Mouse (Mus musculus) midbrain, embryonic 13.5 days (tissue): ENCODE results near the gene Ntsr1. TPM values are rescaled to one million over a fixed set of nuclear protein-coding genes. Genes with fewer than 3 reads are reported as not detected.

ENCODE experiments used
- ATAC-seq: fragments of 200-750 bp; cut with Nextera tagmentation; 2 replicates; pipeline ENCODE4 v1.8.0; 2017; ENCODE audit warnings: mild to moderate bottlenecking, moderate TSS enrichment, moderate library complexity
- H3K27ac ChIP-seq: fragments of 300-500 bp; sonication (generic); 2 replicates; pipeline ENCODE4 v1.5.1; 2015; ENCODE audit warnings: inconsistent platforms, mild to moderate bottlenecking, moderate library complexity
- H3K27me3 ChIP-seq: fragments of 300-500 bp; sonication (generic); 2 replicates; pipeline ENCODE4 v1.6.1; 2015; ENCODE audit warnings: mild to moderate bottlenecking, inconsistent platforms
- H3K36me3 ChIP-seq: fragments of 300-500 bp; sonication (generic); 2 replicates; pipeline ENCODE4 v1.6.1; 2015; ENCODE audit warnings: mild to moderate bottlenecking, inconsistent platforms
- H3K4me1 ChIP-seq: fragments of 300-500 bp; sonication (generic); replicated peaks from 2 replicates; pipeline ENCODE4 v1.6.1; 2015; ENCODE audit warnings: inconsistent platforms
- H3K4me2 ChIP-seq: fragments of 300-500 bp; sonication (generic); replicated peaks from 2 replicates; pipeline ENCODE4 v1.6.1; 2015; ENCODE audit warnings: moderate library complexity, mild to moderate bottlenecking, inconsistent platforms
- H3K4me3 ChIP-seq: fragments of 300-500 bp; sonication (generic); replicated peaks from 2 replicates; pipeline ENCODE4 v1.5.1; 2015; ENCODE audit warnings: mild to moderate bottlenecking, inconsistent platforms
- H3K9ac ChIP-seq: fragments of 300-500 bp; sonication (generic); replicated peaks from 2 replicates; pipeline ENCODE4 v1.6.1; 2015; ENCODE audit warnings: mild to moderate bottlenecking, inconsistent platforms
- H3K9me3 ChIP-seq: fragments of 300-500 bp; sonication (generic); 2 replicates; pipeline ENCODE4 v1.6.1; 2016; ENCODE audit warnings: mild to moderate bottlenecking, inconsistent platforms
- WGBS: fragments of 180-500 bp; shearing (Covaris S2); methylation state at CpG from one replicate; pipeline ENCODE4 v1.1.7; 2015; 5-methylcytosine and 5-hydroxymethylcytosine counted together
- polyA plus RNA-seq: library from polyadenylated mRNA; unstranded; fragments of >200 nt; fragmentation: Nextera tagmentation; extraction: Ambion mirVana; gene quantifications from 2 replicates; pipeline ENCODE4 v1.2.1, GENCODE M21; 2015

Gene Ntsr1
- polyA plus RNA-seq, 1 experiment from 2014 or later: 1.3 TPM

- no peak overlapping the region for H3K4me3 ChIP-seq
- WGBS: 33% methylated on average over 7 of the region's 7 CpGs
- H3K27me3 ChIP-seq: peaks cover 32% of the 10 kb centered on the region
- no peaks in the 10 kb centered on the region for H3K36me3 ChIP-seq
- no peak for ATAC-seq
- no peak overlapping the region for H3K9ac ChIP-seq
- H3K9me3 ChIP-seq: no peaks in the 10 kb centered on the region
- H3K27ac ChIP-seq: peak overlapping the region; percentile 36; the same call in 1 of the 2 replicates
- H3K4me1 ChIP-seq: peaks cover 51% of the 10 kb centered on the region
- H3K4me2 ChIP-seq: no peak overlapping the region
These were observed 32.1 kb downstream of the Ntsr1 start for GRCm38 (mm10) chr2:180531671-180532385.

GRCm38 (mm10) chr2:180532386-180532995 lies 32.7 kb downstream of the Ntsr1 start:
- WGBS: 41% methylated on average over 6 of the region's 6 CpGs
- ATAC-seq: no peak
- H3K27me3 ChIP-seq: peaks cover 26% of the 10 kb centered on the region
- H3K27ac ChIP-seq: peak overlapping the region; percentile 36; the same call in 1 of the 2 replicates
- H3K9ac ChIP-seq: no peak overlapping the region
- H3K36me3 ChIP-seq: no peaks in the 10 kb centered on the region
- H3K9me3 ChIP-seq: no peaks in the 10 kb centered on the region
- H3K4me1 ChIP-seq: peaks cover 48% of the 10 kb centered on the region
- no peak overlapping the region for H3K4me2 ChIP-seq
- H3K4me3 ChIP-seq: no peak overlapping the region

DNA sequence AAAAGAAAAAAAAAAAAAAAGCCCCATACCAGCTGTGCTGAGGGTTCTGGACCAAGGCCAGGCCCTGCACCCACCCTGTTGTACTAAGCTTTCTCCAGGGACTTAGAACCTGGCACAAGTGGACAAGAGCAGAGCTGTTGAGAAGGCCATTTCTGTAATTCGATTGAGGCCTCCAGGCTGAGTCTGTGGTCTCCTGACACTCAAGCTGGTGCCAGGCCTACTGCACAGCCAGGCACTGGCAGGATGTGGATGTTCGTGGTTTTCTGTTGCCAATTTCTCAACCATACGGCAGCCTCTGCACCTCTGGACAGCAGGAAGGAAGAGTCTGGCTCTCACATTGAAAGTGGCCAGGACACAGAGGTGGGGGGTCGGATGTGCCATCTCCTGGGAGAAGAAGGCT lies 33.5 kb downstream of the Ntsr1 start:
- H3K4me1 ChIP-seq: peaks cover 41% of the 10 kb centered on the region
- no peak overlapping the region for H3K4me2 ChIP-seq
- peaks cover 24% of the 10 kb centered on the region for H3K27me3 ChIP-seq
- no peak overlapping the region for H3K9ac ChIP-seq
- no peak for ATAC-seq
- H3K4me3 ChIP-seq: no peak overlapping the region
- WGBS: 80% methylated on average over 4 of the region's 4 CpGs
- no peaks in the 10 kb centered on the region for H3K36me3 ChIP-seq
- H3K9me3 ChIP-seq: no peaks in the 10 kb centered on the region
- no peak overlapping the region for H3K27ac ChIP-seq

DNA sequence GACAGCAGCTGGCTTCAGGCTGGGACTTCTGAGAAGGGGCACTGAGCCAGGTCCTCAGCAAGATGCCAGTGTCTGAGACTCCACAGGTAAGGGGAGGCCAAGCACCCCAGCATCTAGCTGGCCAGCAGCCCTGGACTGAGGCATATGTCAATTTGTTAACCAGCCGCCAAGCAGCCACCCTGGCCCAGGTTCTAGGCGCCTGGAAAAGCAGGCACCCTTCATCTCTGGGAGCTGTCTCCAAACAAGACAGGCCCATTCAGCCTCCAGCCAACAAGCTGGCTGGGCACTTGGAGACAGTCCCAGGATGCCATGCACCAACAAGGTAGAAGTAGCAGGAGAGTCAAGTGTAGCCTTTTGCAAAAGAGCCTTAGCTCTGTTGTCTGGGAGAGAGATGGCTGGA lies 43.9 kb downstream of the Ntsr1 start:
- WGBS: 87% methylated on average over 2 of the region's 2 CpGs
- no peak for ATAC-seq
- Histone ChIP-seq H3K27me3 (0 out of 2 replicates have a peak, but pooled peaks cover under 1% of the 10 kb centered on the region), H3K9ac (no peak overlapping the region), H3K4me2 (no peak overlapping the region), H3K36me3 (no peaks in the 10 kb centered on the region), H3K9me3 (no peaks in the 10 kb centered on the region), H3K4me3 (no peak overlapping the region), H3K27ac (no peak overlapping the region), H3K4me1 (peaks cover 14% of the 10 kb centered on the region)

- H3K4me3 ChIP-seq: no peak overlapping the region
- H3K27me3 ChIP-seq: no peaks in the 10 kb centered on the region
- no peak overlapping the region for H3K27ac ChIP-seq
- no peak overlapping the region for H3K4me2 ChIP-seq
- no peak for ATAC-seq
- 88% methylated on average over 18 of the region's 18 CpGs for WGBS
- H3K4me1 ChIP-seq: peaks cover 14% of the 10 kb centered on the region
- no peaks in the 10 kb centered on the region for H3K9me3 ChIP-seq
- no peaks in the 10 kb centered on the region for H3K36me3 ChIP-seq
- H3K9ac ChIP-seq: no peak overlapping the region
These were observed 45.3 kb downstream of the Ntsr1 start for GRCm38 (mm10) chr2:180545046-180545445.

DNA sequence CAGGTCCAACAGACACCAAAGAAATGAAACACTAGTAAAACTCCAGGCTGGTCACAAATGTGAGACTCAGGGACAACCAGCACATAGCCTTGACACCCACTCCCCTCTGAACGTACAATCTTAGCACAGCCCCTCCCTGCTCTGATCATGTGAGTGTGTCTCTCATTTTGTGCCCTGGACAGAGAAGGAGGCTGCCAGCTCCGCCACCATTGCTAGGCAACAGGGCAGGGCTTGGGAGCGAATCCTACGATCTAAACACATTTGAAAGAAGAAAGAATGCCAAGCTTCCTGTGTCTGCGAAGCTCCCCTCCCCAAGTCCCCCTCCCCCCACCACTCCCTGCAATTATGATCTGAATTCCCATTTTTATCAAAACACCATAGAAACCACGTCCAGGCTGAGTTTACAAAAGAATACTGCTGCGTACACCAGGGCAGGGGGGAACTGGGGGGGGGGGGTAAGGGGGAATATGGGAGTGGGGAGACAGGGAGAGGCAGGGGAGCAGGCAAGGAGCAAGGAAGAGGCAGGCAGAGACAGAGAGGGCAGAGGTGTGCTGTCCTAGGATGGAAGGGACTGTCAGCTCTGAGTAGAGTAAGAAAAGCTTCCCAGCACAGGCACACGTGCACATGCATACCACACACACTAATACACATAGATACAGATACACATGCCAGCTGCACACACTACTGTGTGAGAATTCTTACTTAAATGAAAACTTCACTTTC lies 47.8 kb downstream of the Ntsr1 start:
- H3K9me3 ChIP-seq: no peaks in the 10 kb centered on the region
- peak; percentile 92 for ATAC-seq
- 0 out of 2 replicates have a peak overlapping the region, but pooled peaks have one; percentile 40 for H3K27ac ChIP-seq
- H3K9ac ChIP-seq: no peak overlapping the region
- H3K27me3 ChIP-seq: no peaks in the 10 kb centered on the region
- H3K4me1 ChIP-seq: peaks cover 14% of the 10 kb centered on the region
- H3K36me3 ChIP-seq: no peaks in the 10 kb centered on the region
- WGBS: 9% methylated on average over 8 of the region's 8 CpGs
- peak overlapping the region; percentile 38 for H3K4me2 ChIP-seq
- no peak overlapping the region for H3K4me3 ChIP-seq

DNA sequence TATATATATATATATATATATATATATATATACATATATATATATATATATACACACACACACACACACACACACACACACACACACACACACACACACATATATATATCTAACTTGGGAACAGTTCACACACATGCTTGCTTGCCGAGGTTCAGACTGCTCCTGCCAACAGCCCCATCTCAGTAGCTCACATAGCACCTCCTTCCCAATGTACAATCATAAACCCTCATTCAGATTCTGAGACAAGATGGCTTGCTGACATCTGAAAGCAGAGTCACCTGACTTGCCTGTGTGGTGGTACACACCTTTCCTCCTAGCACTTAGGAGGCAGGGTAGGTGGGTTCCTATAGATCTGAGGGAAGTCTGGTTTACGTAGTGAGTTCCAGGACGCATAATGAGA lies 52.6 kb downstream of the Ntsr1 start:
- Histone ChIP-seq H3K27me3 (no peaks in the 10 kb centered on the region), H3K36me3 (no peaks in the 10 kb centered on the region), H3K9ac (no peak overlapping the region), H3K4me2 (no peak overlapping the region), H3K4me1 (peaks cover 10% of the 10 kb centered on the region), H3K9me3 (no peaks in the 10 kb centered on the region), H3K27ac (no peak overlapping the region), H3K4me3 (no peak overlapping the region)
- no peak for ATAC-seq
- WGBS: 94% methylated on average over 3 of the region's 3 CpGs

- Histone ChIP-seq H3K4me1 (no peaks in the 10 kb centered on the region), H3K9me3 (no peaks in the 10 kb centered on the region), H3K36me3 (no peaks in the 10 kb centered on the region), H3K4me3 (no peak overlapping the region), H3K27ac (no peak overlapping the region), H3K4me2 (no peak overlapping the region), H3K9ac (no peak overlapping the region), H3K27me3 (no peaks in the 10 kb centered on the region)
- WGBS: 53% methylated on average over 3 of the region's 3 CpGs
- ATAC-seq: no peak
These were observed 55.4 kb downstream of the Ntsr1 start for GRCm38 (mm10) chr2:180555219-180555618.

GRCm38 (mm10) chr2:180556470-180556869 lies 56.7 kb downstream of the Ntsr1 start:
- Histone ChIP-seq H3K9ac (no peak overlapping the region), H3K4me3 (no peak overlapping the region), H3K36me3 (no peaks in the 10 kb centered on the region), H3K27me3 (no peaks in the 10 kb centered on the region), H3K9me3 (no peaks in the 10 kb centered on the region), H3K4me1 (no peaks in the 10 kb centered on the region), H3K27ac (no peak overlapping the region), H3K4me2 (no peak overlapping the region)
- WGBS: 84% methylated on average over 3 of the region's 3 CpGs
- no peak for ATAC-seq

DNA sequence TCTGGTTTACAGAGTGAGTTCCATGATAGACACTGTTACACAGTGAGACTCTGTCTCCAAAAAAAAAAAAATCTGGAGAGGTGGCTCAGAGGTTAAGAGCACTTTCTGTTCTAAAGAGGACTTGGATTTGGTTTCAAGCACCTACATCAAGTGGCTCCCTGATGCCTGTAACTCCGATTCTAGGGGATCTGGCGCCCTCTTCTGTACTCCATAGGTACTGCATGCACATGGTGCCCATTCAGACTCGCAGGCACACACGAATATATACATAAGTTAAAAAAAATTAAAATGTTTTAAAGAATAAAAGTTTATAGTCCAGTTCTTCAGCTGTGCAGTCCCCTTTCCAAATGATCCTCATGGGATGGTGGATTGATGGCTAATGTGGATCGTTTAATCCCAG lies 60.5 kb downstream of the Ntsr1 start:
- Histone ChIP-seq H3K27me3 (peaks cover 4% of the 10 kb centered on the region; the same call in 1 of the 2 replicates), H3K27ac (no peak overlapping the region), H3K4me3 (no peak overlapping the region), H3K9ac (no peak overlapping the region), H3K36me3 (no peaks in the 10 kb centered on the region), H3K4me2 (no peak overlapping the region), H3K9me3 (no peaks in the 10 kb centered on the region), H3K4me1 (peaks cover 6% of the 10 kb centered on the region; the same call in 1 of the 2 replicates)
- WGBS: 57% methylated on average over 5 of the region's 5 CpGs
- no peak for ATAC-seq

GRCm38 (mm10) chr2:180562146-180562545 lies 62.4 kb downstream of the Ntsr1 start:
- Histone ChIP-seq H3K9ac (no peak overlapping the region), H3K4me3 (no peak overlapping the region), H3K4me2 (no peak overlapping the region), H3K36me3 (no peaks in the 10 kb centered on the region), H3K27ac (no peak overlapping the region), H3K9me3 (no peaks in the 10 kb centered on the region), H3K4me1 (peaks cover 6% of the 10 kb centered on the region; the same call in 1 of the 2 replicates), H3K27me3 (peaks cover 9% of the 10 kb centered on the region; the same call in 1 of the 2 replicates)
- 70% methylated on average over 5 of the region's 5 CpGs for WGBS
- ATAC-seq: no peak

DNA sequence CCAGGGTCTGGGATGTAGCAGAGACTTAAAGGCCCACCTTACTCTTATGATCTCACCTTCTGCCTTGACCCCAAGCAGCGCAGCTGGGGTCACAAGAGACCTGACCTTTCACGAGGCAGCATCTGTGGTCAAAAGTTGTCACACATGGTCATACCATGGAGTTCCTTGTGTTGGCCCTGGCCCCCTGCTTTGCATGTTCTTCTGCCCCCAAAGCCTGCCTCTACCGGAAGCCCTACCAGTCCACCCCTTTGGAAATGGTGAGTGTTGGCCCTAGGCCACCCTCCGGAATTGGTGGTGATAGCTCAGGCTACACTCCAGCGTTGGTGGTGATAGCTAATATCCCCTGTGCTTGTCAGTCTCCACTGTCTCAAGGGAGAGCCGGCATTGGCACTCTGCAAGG lies 63.5 kb downstream of the Ntsr1 start:
- Histone ChIP-seq H3K4me2 (no peak overlapping the region), H3K36me3 (no peaks in the 10 kb centered on the region), H3K4me1 (peaks cover 6% of the 10 kb centered on the region; the same call in 1 of the 2 replicates), H3K4me3 (no peak overlapping the region), H3K27me3 (peaks cover 9% of the 10 kb centered on the region; the same call in 1 of the 2 replicates), H3K27ac (no peak overlapping the region), H3K9me3 (no peaks in the 10 kb centered on the region), H3K9ac (no peak overlapping the region)
- ATAC-seq: no peak
- WGBS: 66% methylated on average over 6 of the region's 6 CpGs
